Mouse (Mus musculus) G1E (cell line): ENCODE measurements at regions not wholly inside any gene's neighbourhood (a gene's known extent, or its start where the extent isn't known, plus 50 kb on each side); places are given as distances from the start of the nearest gene placed in this dataset.

Source experiments
- CTCF ChIP-seq: IDR thresholded peaks from 2 replicates; pipeline ENCODE4 v1.5.1; 2012; ENCODE audit warnings: low read depth, low read length, inconsistent platforms, mixed read lengths
- GATA1 ChIP-seq: IDR thresholded peaks from 2 replicates; pipeline ENCODE4 v1.6.1; 2012; ENCODE audit warnings: borderline replicate concordance, low read length, inconsistent platforms, mixed read lengths
- GATA2 ChIP-seq: IDR thresholded peaks from 2 replicates; pipeline ENCODE4 v1.6.1; 2012; ENCODE audit warnings: low read depth, low read length, inconsistent platforms, borderline replicate concordance
- POLR2AphosphoS5 ChIP-seq: IDR thresholded peaks from 2 replicates; pipeline ENCODE4 v1.6.1; 2012; ENCODE audit warnings: low read depth, low read length, inconsistent platforms; ENCODE audit not compliant: insufficient replicate concordance
- TAL1 ChIP-seq: conservative IDR thresholded peaks from 2 replicates; pipeline ENCODE4 v1.6.1; 2012; ENCODE audit warnings: low read depth, low read length, inconsistent platforms, mixed read lengths

DNA sequence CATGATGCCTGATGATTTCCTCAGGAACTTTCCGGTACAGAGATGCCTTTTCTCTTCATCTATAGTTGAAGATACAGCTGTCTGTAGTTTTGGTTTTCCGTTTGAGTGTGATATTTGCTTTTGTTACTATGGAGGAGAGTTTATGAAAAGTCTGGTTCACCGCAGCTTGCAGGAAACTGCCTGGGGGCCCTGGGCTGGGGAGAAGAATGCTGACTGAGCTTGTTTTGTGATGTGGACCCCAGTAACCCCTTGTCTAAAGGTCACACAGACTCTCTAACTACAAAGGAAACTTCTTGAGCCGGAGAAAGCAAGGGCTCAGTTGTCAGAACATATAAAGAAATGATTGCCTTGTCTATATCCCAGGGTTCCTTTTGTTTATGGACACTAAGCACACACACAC lies 325.8 kb upstream of the Mki67 start:
- TF ChIP-seq CTCF (no peak), POLR2AphosphoS5 (no peak), TAL1 (no peak), GATA1 (no peak), GATA2 (no peak)
